Mouse (Mus musculus): ENCODE data around the gene 2200002D01Rik. TPM values are rescaled to one million over a fixed set of nuclear protein-coding genes. Genes with fewer than 3 reads are reported as not detected.

Gene 2200002D01Rik
- polyA plus RNA-seq (2015; fragmentation: Nextera tagmentation; extraction: Ambion mirVana): 0.67 and 0.75 TPM in 2 replicates

DNA sequence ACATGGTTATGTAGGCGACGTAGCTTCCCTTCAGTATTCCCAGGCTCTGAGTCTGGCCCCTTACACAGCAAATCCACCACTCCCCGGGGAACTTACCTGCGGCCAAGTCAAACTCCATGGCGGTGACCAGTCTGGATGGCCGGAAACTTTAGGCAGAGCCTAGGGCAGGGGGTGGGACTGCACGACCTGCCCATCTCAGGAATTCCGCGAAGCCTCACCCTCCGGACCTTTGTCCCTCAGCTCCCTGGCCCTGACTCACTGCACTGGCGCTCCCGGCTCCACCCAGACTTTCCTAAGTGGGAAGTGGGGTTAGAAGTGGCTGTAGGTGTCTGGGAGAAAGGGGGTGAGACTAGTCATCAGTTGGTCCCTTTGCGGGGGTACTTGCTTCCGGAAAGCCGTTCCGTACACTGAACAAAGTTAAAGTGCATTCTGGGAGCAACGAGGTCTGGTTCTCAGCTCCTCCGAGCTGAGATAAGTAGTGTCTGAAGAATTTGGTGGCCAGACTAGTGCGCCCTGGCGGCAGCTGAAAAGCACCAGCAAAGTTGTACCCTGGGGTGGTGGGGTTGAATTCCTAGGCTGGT lies at the start of gene 2200002D01Rik:
TSS of gene 2200002D01Rik (minus strand) at position 206 of the 581 bp plus-strand sequence.
- H3K27me3 ChIP-seq: peaks cover 21% of the 10 kb centered on the region
- H3K9ac ChIP-seq: no peak within 1 kb of the TSS
- H3K4me1 ChIP-seq (replicated peaks): 0 out of 2 replicates have a peak, but pooled peaks cover 6% of the 10 kb centered on the region
- H3K4me2 ChIP-seq: peak within 1 kb of the TSS; percentile 41
- 0 out of 2 replicates have a peak, but pooled peaks cover 4% of the 10 kb centered on the region for H3K36me3 ChIP-seq
- H3K9me3 ChIP-seq: no peaks in the 10 kb centered on the region
- no peak within 1 kb of the TSS for H3K27ac ChIP-seq (replicated peaks)
- no peak for ATAC-seq (ENCODE audit: low FRiP score, low read depth)
- 15% methylated on average over 20 of the region's 20 CpGs for WGBS
- peak within 1 kb of the TSS; percentile 7; the same call in 1 of the 2 replicates for H3K4me3 ChIP-seq

DNA sequence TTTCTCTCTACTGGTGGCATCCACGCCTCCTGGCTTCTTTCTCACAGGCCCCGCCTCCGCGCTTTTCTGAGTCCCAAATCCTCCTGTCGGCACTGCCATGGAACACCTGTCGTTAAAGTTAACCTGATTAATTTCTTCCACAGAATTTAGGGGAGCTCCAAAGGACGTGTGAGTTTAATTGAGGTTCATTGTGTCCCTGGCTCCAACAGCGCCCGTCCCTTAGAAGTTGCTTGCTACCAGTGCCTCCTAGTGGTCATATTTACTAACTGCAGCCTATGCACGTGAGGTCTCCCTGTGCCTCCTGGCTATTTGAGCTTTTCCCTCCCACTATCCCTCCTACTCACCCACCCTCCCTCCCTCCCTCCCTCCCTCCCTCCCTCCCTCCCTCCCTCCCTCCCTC lies 48.7 kb upstream of the 2200002D01Rik start:
- Histone ChIP-seq H3K9me3 (no peaks in the 10 kb centered on the region), H3K4me2 (0 out of 2 replicates have a peak overlapping the region, but pooled peaks have one; percentile 11), H3K27me3 (no peaks in the 10 kb centered on the region), H3K4me3 (no peak overlapping the region), H3K36me3 (no peaks in the 10 kb centered on the region), H3K27ac (replicated peaks) (no peak overlapping the region), H3K4me1 (replicated peaks) (peaks cover 11% of the 10 kb centered on the region), H3K9ac (no peak overlapping the region)
- ATAC-seq (ENCODE audit: low FRiP score, low read depth): no peak
- WGBS: 13% methylated on average over 10 of the region's 10 CpGs

DNA sequence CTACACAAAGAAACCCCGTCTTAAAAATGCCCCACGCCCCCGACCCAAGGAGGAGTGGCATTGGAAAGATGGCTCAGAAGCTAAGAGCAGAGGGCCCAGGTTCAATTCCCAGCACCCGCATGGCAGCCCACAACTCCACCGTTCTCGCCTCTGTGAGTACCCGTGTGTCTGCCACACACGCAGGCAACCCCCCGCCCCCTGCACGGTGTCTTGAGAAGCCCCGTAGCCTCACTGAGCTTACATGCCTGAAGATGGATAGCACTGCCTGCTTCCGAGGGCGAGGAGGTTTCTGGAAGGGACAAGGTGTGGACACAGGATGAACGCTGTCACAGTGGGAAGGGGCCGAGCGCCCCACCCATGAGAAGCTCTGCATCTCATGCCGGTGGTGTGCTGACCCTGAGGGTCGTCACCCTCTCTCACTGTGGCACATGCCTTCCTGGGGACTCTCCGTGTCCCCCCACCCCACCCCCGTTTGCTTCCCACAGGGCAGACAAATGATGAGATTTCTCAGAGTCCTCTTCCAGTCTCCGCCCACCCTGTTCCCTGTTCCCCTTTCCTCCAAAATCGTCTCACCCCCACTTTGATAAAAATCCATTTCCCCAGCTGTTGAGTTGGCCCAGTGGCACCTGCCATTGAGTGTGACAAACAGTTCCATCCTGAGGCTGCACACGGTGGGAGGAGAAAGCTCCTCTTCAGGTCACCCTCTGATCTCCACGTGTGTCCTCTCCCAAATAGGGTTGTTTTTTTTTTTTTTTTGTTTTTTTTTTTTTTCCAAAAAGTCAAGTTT lies 47.8 kb upstream of the 2200002D01Rik start:
- Histone ChIP-seq H3K27me3 (no peaks in the 10 kb centered on the region), H3K9me3 (no peaks in the 10 kb centered on the region), H3K4me2 (no peak overlapping the region), H3K27ac (replicated peaks) (no peak overlapping the region), H3K4me3 (no peak overlapping the region), H3K4me1 (replicated peaks) (peaks cover 13% of the 10 kb centered on the region), H3K9ac (no peak overlapping the region), H3K36me3 (no peaks in the 10 kb centered on the region)
- no peak for ATAC-seq (ENCODE audit: low FRiP score, low read depth)
- 80% methylated on average over 24 of the region's 24 CpGs for WGBS

DNA sequence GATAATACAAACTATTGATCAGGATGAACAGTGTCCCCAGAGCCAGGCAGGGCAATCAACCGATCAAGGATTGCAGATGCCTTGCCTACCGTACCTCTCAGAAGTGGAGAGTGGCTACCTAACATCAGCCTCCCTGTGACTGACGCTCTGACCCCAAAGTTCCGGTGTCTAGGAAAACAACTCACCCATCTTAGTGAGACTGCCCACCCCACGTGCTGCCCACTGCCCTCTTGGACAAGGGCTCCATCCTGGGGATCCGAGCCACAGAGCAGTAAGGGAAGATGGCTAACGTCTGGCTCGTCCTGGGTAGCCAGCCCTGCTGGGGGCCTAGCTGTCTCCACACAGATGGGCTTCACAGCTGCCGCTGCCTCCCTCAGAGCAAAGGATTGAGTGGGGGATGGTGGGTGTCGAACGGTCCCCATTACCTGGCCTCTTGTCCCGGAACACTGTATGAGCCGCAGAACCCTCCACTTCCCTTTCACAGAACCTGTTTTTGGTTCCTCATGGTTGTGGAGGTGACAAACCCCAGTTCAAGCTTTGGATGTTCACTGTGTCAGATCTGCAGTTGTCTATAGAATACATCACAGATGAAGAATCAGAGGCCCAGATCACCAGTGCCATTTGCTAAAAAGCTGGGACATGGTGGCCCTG lies 46.0 kb upstream of the 2200002D01Rik start:
- Histone ChIP-seq H3K4me1 (replicated peaks) (peaks cover 18% of the 10 kb centered on the region), H3K27me3 (no peaks in the 10 kb centered on the region), H3K4me3 (no peak overlapping the region), H3K36me3 (no peaks in the 10 kb centered on the region), H3K9me3 (no peaks in the 10 kb centered on the region), H3K27ac (replicated peaks) (no peak overlapping the region), H3K4me2 (no peak overlapping the region), H3K9ac (no peak overlapping the region)
- 58% methylated on average over 13 of the region's 13 CpGs for WGBS
- no peak for ATAC-seq (ENCODE audit: low FRiP score, low read depth)

DNA sequence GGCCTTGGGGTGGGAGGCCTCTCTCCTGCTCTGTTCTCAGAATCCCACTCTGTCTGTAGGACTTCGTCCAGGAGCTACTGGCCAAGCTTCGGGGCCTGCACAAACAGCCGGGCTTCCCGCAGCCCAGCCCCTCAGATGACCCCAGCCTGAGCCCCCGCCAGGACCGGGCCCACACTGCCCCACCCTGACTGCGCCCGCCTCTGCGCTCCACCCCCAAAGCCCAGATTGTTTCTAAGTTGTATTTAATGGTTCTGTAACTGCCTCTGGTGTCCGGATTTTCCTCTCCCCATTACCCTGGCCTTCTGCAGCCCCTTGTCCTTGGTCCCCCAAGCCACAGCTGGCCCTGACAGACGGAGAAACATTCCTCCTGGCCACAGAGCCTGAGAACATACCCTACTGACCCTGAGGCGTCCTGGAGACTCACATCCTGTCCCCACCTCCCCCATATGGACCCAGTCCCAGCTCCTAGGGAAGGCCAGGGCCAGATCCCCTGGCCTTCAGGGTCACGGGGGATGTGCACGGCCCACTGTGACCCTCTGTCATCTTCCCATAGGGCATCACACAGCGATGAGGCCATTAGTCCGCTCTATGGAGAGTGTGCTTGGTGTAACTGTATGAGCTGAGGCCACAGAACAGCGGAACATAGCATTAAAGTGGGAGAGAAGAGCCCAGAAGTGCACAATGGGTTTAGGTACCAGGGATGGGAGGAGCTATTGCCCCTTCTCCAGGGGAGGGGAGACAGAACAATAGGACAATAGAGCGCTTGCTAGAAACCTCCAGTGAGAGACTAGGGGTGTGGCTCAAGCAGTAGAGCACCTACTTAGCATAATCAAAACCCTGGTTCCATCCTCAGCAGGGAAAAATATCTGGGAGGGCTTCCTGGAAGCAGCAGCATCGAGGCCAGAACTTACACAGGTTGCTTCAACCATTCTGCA lies 45.1 kb upstream of the 2200002D01Rik start:
- H3K27ac ChIP-seq (replicated peaks): no peak overlapping the region
- 22% methylated on average over 19 of the region's 19 CpGs for WGBS
- no peak overlapping the region for H3K4me2 ChIP-seq
- ATAC-seq (ENCODE audit: low FRiP score, low read depth): no peak
- no peak overlapping the region for H3K9ac ChIP-seq
- H3K4me1 ChIP-seq (replicated peaks): peaks cover 24% of the 10 kb centered on the region
- H3K27me3 ChIP-seq: no peaks in the 10 kb centered on the region
- no peaks in the 10 kb centered on the region for H3K9me3 ChIP-seq
- no peak overlapping the region for H3K4me3 ChIP-seq
- H3K36me3 ChIP-seq: no peaks in the 10 kb centered on the region

DNA sequence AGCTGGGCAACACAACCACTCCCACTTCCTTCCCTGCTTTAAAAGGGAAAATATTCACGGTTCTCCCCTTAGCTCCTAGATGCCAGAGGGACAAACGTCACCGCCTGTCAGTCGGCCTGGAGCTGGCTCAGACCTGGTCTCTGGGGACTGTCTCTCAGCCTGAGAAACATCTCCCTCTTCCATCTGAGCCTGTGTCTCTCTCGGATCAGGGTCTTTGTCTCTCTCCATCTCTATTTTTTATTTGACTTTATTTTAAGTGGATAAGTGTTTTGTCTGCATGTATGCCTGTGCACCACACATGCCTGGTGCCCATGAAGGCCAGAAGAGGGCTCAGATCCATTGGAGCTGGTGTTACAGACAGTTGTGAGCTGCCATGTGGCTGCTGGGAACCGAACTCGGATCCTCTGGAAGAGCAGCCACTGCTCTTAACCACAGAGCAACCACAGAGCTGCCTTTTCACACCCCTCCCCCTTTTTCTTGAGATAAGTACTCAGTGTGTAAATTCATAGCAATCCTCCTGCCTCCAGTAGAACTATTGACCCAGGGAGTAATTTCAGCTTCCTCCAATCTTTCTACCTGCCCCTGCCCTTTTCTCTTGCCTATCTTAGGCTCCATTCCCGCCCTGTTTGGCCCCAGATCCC lies 44.3 kb upstream of the 2200002D01Rik start:
- Histone ChIP-seq H3K36me3 (no peaks in the 10 kb centered on the region), H3K4me1 (replicated peaks) (peaks cover 24% of the 10 kb centered on the region), H3K4me3 (no peak overlapping the region), H3K27ac (replicated peaks) (0 out of 2 replicates have a peak overlapping the region, but pooled peaks have one; percentile 38), H3K27me3 (0 out of 2 replicates have a peak, but pooled peaks cover 2% of the 10 kb centered on the region), H3K9ac (no peak overlapping the region), H3K4me2 (0 out of 2 replicates have a peak overlapping the region, but pooled peaks have one; percentile 13), H3K9me3 (no peaks in the 10 kb centered on the region)
- 25% methylated on average over 8 of the region's 8 CpGs for WGBS
- no peak for ATAC-seq (ENCODE audit: low FRiP score, low read depth)

DNA sequence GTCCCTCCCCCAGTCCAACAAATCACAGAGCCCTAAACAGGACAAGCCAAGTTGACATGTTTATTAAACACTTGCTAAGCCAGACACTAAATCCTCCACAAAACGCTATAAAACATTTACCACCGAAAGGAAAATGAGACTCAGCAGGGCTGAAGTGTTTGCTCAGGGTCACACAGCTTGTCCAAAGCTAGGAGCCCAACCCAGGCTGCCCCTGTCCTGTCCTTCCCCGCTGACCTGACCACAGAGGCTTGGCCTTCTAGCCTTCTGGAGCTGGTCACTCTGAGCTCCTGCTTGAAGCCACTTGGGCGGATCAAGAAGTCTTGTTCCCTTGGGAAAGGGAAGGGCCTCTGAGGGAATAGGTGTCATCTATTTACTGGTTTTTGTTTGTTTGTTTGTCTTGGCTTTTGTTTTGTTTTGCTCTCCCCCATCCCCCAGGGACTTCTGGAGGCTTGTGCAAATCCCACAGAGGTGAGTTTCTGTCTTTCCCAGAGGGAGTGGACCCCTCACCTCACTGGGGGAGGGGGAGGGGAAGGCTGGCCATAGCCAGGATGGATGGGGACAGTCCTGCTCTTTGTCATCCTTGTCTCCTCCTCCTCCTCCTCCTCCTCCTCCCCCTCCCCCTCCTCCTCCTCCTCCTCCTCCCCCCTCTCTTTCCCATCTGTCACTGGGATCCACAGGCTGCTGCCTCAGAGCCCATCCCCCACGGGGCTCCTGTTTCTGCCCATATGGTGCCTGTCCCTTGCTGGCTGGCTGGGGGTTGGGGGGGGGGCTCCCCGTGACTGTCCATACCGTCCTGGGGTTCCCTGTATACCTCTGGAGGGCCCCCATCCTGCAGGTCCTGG lies 43.6 kb upstream of the 2200002D01Rik start:
- 0 out of 2 replicates have a peak overlapping the region, but pooled peaks have one; percentile 13 for H3K4me2 ChIP-seq
- 0 out of 2 replicates have a peak, but pooled peaks have one; percentile 14 for ATAC-seq (ENCODE audit: low FRiP score, low read depth)

DNA sequence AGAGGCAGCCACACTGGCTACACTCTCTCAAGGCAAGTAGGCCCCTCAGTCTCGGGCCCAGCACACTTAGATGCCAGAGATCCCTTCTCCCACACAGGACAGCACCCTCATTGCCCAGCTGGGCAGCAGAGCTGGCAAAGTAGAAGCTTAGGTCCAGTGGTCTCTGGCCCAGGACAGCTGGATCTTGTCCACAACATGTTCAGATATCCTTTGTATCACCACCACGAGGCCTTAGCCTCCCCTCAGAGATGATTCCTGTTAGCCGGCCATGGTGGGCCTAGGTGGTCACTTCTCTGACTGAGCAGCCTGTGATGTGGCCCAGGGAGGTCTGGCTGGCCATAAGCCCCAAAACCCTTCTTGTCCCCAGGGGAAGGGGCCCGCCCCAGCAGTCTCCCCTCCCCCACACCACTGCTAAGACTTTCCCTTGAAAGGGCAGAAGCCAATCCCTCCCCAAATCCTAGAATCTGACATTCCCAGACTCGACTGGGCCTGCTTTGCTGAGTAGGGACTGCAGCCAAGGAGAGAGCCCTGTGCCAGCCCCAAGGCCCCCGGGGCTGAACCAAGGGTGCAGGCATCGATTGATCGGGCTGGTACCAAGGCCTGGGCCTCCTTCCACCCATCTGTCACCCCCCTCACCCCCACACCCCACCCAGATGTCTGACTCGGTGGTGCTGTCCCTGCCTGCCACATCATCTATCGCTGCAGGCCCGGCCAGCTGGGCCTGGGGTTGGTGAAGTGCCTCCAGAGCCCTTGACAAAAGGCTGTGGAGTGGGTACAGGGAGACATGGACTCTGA lies 42.6 kb upstream of the 2200002D01Rik start:
- H3K27me3 ChIP-seq: 0 out of 2 replicates have a peak, but pooled peaks cover 7% of the 10 kb centered on the region
- H3K9me3 ChIP-seq: no peaks in the 10 kb centered on the region
- H3K36me3 ChIP-seq: no peaks in the 10 kb centered on the region
- no peak for ATAC-seq (ENCODE audit: low FRiP score, low read depth)
- H3K27ac ChIP-seq (replicated peaks): no peak overlapping the region; the same call in 1 of the 2 replicates
- peaks cover 24% of the 10 kb centered on the region for H3K4me1 ChIP-seq (replicated peaks)
- no peak overlapping the region for H3K4me2 ChIP-seq
- WGBS: 37% methylated on average over 11 of the region's 11 CpGs
- no peak overlapping the region for H3K4me3 ChIP-seq
- H3K9ac ChIP-seq: no peak overlapping the region

More for the DNA sequence above, 43.6 kb upstream of the 2200002D01Rik start:
- 26% methylated on average over 6 of the region's 7 CpGs for WGBS
- 0 out of 2 replicates have a peak, but pooled peaks cover 7% of the 10 kb centered on the region for H3K27me3 ChIP-seq
- no peaks in the 10 kb centered on the region for H3K36me3 ChIP-seq
- 0 out of 2 replicates have a peak overlapping the region, but pooled peaks have one; percentile 38 for H3K27ac ChIP-seq (replicated peaks)
- H3K9me3 ChIP-seq: no peaks in the 10 kb centered on the region
- no peak overlapping the region for H3K9ac ChIP-seq
- H3K4me1 ChIP-seq (replicated peaks): peaks cover 24% of the 10 kb centered on the region
- H3K4me3 ChIP-seq: no peak overlapping the region

DNA sequence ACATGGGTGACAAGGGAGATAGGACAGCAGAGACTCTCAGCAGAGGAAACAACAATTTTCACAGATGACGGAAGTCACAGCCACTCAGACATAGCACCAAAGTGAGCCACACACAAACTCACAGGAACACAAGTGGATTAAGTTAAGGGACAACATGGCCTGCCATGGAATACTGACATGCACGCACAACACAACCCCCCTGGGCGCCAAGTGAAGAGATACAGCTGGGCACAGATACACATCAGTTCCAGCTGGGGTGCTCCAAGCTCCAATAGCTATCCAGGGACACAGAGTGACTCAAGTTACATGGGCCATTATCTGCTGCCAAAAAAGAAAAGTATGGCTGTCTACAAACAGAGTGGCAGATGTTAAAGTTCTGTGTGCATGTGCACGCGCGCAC lies 41.6 kb upstream of the 2200002D01Rik start:
- no peak for ATAC-seq (ENCODE audit: low FRiP score, low read depth)
- Histone ChIP-seq H3K36me3 (no peaks in the 10 kb centered on the region), H3K4me3 (no peak overlapping the region), H3K27me3 (0 out of 2 replicates have a peak, but pooled peaks cover 7% of the 10 kb centered on the region), H3K27ac (replicated peaks) (no peak overlapping the region), H3K4me2 (no peak overlapping the region), H3K4me1 (replicated peaks) (peaks cover 24% of the 10 kb centered on the region), H3K9me3 (no peaks in the 10 kb centered on the region), H3K9ac (no peak overlapping the region)
- WGBS: 74% methylated on average over 6 of the region's 6 CpGs

Measured in hindbrain, embryonic 15.5 days (tissue).